Mouse (Mus musculus) neural tube, embryonic 11.5 days (tissue): ENCODE data around the gene Gcm1. TPM values are rescaled to one million over a fixed set of nuclear protein-coding genes. Genes with fewer than 3 reads are reported as not detected.

Experiments used
- ATAC-seq: fragments of 200-750 bp; cut with Nextera tagmentation; 2 replicates; pipeline ENCODE4 v1.8.0; 2017; ENCODE audit warnings: moderate number of reproducible peaks, mild to moderate bottlenecking, moderate TSS enrichment, moderate library complexity; ENCODE audit not compliant: insufficient read depth, low FRiP score, low TSS enrichment
- DNase-seq: peaks from one replicate; pipeline ENCODE4 v3.0.0-alpha.2; 2015; ENCODE audit warnings: low spot score
- H3K27ac ChIP-seq: fragments of 300-500 bp; sonication (generic); 2 replicates; pipeline ENCODE4 v1.5.1; 2014; ENCODE audit warnings: low read depth, mild to moderate bottlenecking, low read length
- H3K27me3 ChIP-seq: fragments of 300-500 bp; sonication (generic); 2 replicates; pipeline ENCODE4 v1.6.1; 2014; ENCODE audit warnings: mild to moderate bottlenecking, low read length, mixed read lengths; ENCODE audit not compliant: control insufficient read depth, insufficient read depth
- H3K36me3 ChIP-seq: fragments of 300-500 bp; sonication (generic); 2 replicates; pipeline ENCODE4 v1.6.1; 2014; ENCODE audit warnings: mild to moderate bottlenecking, low read length, moderate library complexity, mixed read lengths; ENCODE audit not compliant: control insufficient read depth, insufficient read depth
- H3K4me1 ChIP-seq: fragments of 300-500 bp; sonication (generic); 2 replicates; pipeline ENCODE4 v1.6.1; 2014; ENCODE audit warnings: low read length, mixed read lengths; ENCODE audit not compliant: control insufficient read depth, insufficient read depth
- H3K4me2 ChIP-seq: fragments of 300-500 bp; sonication (generic); 2 replicates; pipeline ENCODE4 v1.6.1; 2014; ENCODE audit warnings: low read depth, mild to moderate bottlenecking, moderate library complexity
- H3K4me3 ChIP-seq: fragments of 300-500 bp; sonication (generic); 2 replicates; pipeline ENCODE4 v1.5.1; 2014; ENCODE audit warnings: low read depth, low read length
- H3K9ac ChIP-seq: fragments of 300-500 bp; sonication (generic); 2 replicates; pipeline ENCODE4 v1.6.1; 2014; ENCODE audit warnings: mild to moderate bottlenecking, low read length
- H3K9me3 ChIP-seq: fragments of 300-500 bp; sonication (generic); 2 replicates; pipeline ENCODE4 v1.6.1; 2016; ENCODE audit warnings: low read length; ENCODE audit not compliant: control insufficient read depth
- WGBS: fragments of 180-500 bp; shearing (Covaris S2); extraction: QIAGEN DNeasy Blood & Tissue Kit; methylation state at CpG from one replicate; pipeline ENCODE4 v1.1.7; 2014; 5-methylcytosine and 5-hydroxymethylcytosine counted together
- polyA plus RNA-seq: library from polyadenylated mRNA; unstranded; fragments of >200 nt; fragmentation: Nextera tagmentation; extraction: Ambion mirVana; gene quantifications from 2 replicates; pipeline ENCODE4 v1.2.1, GENCODE M21; 2014

Gene Gcm1
- polyA plus RNA-seq, 1 experiment from 2014 or later: not detected

GRCm38 (mm10) chr9:78108796-78109239 is 57.1 kb downstream of the Gcm1 start, which contains the start of the genes Fbxo9 and Ick:
Fbxo9 (minus strand) TSS chr9:78109065.
Ick (plus strand) TSS chr9:78109192.
- ATAC-seq (peak; percentile 89), DNase-seq (peak; percentile 88)
- Histone ChIP-seq H3K9me3 (no peaks in the 10 kb centered on the region), H3K27me3 (no peaks in the 10 kb centered on the region), H3K36me3 (no peaks in the 10 kb centered on the region), H3K4me3 (peak within 1 kb of the TSS; percentile 84), H3K9ac (peak within 1 kb of the TSS; percentile 86), H3K27ac (peak within 1 kb of the TSS; percentile 80), H3K4me2 (peak within 1 kb of the TSS; percentile 91), H3K4me1 (peaks cover 6% of the 10 kb centered on the region; the same call in 1 of the 2 replicates)
- under 1% methylated on average over 20 of the region's 20 CpGs for WGBS

GRCm38 (mm10) chr9:78109656-78110055 is 57.9 kb downstream of the Gcm1 start:
- Histone ChIP-seq H3K9ac (no peak overlapping the region), H3K4me2 (peak overlapping the region; percentile 91), H3K36me3 (no peaks in the 10 kb centered on the region), H3K9me3 (no peaks in the 10 kb centered on the region), H3K27ac (no peak overlapping the region), H3K4me3 (peak overlapping the region; percentile 84; the same call in 1 of the 2 replicates), H3K4me1 (peaks cover 13% of the 10 kb centered on the region), H3K27me3 (no peaks in the 10 kb centered on the region)
- DNase-seq (no peak), ATAC-seq (no peak)
- WGBS: 47% methylated on average over 5 of the region's 5 CpGs

GRCm38 (mm10) chr9:78111456-78111855 is 59.7 kb downstream of the Gcm1 start:
- Histone ChIP-seq H3K4me3 (no peak overlapping the region), H3K9me3 (no peaks in the 10 kb centered on the region), H3K27ac (no peak overlapping the region), H3K27me3 (no peaks in the 10 kb centered on the region), H3K9ac (no peak overlapping the region), H3K4me2 (no peak overlapping the region), H3K4me1 (peaks cover 19% of the 10 kb centered on the region), H3K36me3 (no peaks in the 10 kb centered on the region)
- WGBS: 91% methylated on average over 2 of the region's 2 CpGs
- ATAC-seq (no peak), DNase-seq (no peak)

- peak overlapping the region; percentile 90 for H3K27ac ChIP-seq
- peak overlapping the region; percentile 86 for H3K4me3 ChIP-seq
- no peaks in the 10 kb centered on the region for H3K36me3 ChIP-seq
- no peaks in the 10 kb centered on the region for H3K27me3 ChIP-seq
- DNase-seq (peak; percentile 94), ATAC-seq (peak; percentile 76)
- H3K9me3 ChIP-seq: no peaks in the 10 kb centered on the region
- H3K4me1 ChIP-seq: peaks cover 16% of the 10 kb centered on the region
- H3K4me2 ChIP-seq: peak overlapping the region; percentile 55
- 2% methylated on average over 47 of the region's 47 CpGs for WGBS
- H3K9ac ChIP-seq: peak overlapping the region; percentile 98
These were observed 61.2 kb downstream of the Gcm1 start for GRCm38 (mm10) chr9:78112770-78113537.

GRCm38 (mm10) chr9:78113538-78113885 is 61.8 kb downstream of the Gcm1 start:
- H3K9ac ChIP-seq: peak overlapping the region; percentile 98
- H3K36me3 ChIP-seq: no peaks in the 10 kb centered on the region
- no peaks in the 10 kb centered on the region for H3K9me3 ChIP-seq
- WGBS: 1% methylated on average over 14 of the region's 14 CpGs
- peak overlapping the region; percentile 55 for H3K4me2 ChIP-seq
- H3K4me1 ChIP-seq: peaks cover 16% of the 10 kb centered on the region
- ATAC-seq: peak; percentile 7; the same call in 1 of the 2 replicates
- H3K4me3 ChIP-seq: peak overlapping the region; percentile 86
- H3K27ac ChIP-seq: peak overlapping the region; percentile 90
- H3K27me3 ChIP-seq: no peaks in the 10 kb centered on the region
- DNase-seq: no peak

Other genes with a start within 250 kb of the Gcm1 start
- gene Elovl5, start 134.6 kb upstream of the Gcm1 start, polyA plus RNA-seq: 96.1 and 98.2 TPM in 2 replicates
- gene Fbxo9, start 57.1 kb downstream of the Gcm1 start, polyA plus RNA-seq: 36.9 and 38.9 TPM in 2 replicates
- gene Ick, start 57.3 kb downstream of the Gcm1 start, polyA plus RNA-seq: 35.9 and 36.3 TPM in 2 replicates
- 54.3 and 72.3 TPM in 2 replicates for gene Gsta4, start 130.8 kb downstream of the Gcm1 start, polyA plus RNA-seq
- not detected in 2 replicates for gene Gsta1, start 178.7 kb downstream of the Gcm1 start, polyA plus RNA-seq
- gene Gm3776, start 205.2 kb downstream of the Gcm1 start, polyA plus RNA-seq: not detected in 2 replicates
- not detected in 2 replicates for gene Gm10639, start 238.0 kb downstream of the Gcm1 start, polyA plus RNA-seq